Mouse (Mus musculus): ENCODE data around the gene Elmo2.

Gene Elmo2

DNA sequence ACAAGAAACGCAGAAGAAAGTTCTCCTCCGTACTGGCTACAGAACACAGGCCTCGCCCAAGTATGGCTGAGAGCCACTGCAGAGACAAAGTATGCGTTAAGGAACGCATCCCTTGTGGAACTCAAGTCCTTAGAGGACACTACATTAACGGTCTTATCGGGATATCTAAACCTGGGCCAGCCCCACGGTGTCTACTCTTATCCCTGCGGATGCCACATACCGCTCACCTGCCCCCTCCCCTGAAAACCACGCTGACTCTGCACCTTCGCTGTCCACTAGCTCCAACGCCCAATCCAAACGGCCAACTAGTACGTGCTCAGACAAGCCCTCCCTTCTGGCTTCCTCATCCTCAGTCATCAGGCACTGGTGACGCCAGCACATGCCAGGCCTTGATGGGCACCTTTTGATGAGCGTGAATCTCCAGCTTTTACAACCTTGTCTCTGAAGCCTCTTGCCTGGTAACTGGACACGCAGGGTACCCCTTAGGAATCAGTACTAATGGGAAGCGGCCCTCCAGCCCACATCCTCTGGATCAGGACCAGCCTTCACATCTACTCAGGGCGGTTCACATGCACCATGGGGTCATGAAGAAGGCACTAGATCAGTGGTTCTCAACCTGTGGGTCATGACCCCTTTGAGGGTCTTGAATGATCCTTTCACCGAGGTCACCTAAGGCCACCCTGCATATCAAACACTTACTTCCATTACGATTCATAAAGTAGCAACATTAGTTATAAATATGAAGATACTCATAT lies 4.1 kb downstream of the Elmo2 start:
- DNase-seq: peak; percentile 26 to 33

DNA sequence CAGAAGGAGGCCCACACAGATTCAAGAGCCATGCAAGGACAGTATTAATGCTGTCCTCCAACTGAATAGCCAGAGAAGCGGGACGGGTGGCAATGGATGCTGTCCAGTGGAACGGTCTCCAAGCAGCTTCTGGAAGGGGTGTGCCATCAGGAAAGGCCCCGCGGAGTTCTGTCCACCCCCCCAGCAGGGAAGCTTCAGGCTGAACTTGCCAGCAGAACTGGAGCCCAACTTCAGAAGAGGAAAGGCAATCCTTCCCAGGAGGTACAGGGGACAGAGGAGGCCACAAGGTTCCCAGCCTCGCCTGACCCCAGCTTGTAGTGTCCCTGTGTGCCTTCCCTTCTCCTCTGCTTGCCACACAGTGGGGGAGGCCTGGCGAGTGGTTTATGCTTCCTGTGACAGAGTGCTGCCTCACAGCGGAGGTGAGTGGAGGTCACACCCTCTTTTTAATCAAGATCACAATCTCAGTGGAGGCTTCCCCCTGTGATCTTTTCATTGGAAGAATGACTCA lies 4.8 kb downstream of the Elmo2 start:
- peak; percentile 64 to 65 for DNase-seq

DNA sequence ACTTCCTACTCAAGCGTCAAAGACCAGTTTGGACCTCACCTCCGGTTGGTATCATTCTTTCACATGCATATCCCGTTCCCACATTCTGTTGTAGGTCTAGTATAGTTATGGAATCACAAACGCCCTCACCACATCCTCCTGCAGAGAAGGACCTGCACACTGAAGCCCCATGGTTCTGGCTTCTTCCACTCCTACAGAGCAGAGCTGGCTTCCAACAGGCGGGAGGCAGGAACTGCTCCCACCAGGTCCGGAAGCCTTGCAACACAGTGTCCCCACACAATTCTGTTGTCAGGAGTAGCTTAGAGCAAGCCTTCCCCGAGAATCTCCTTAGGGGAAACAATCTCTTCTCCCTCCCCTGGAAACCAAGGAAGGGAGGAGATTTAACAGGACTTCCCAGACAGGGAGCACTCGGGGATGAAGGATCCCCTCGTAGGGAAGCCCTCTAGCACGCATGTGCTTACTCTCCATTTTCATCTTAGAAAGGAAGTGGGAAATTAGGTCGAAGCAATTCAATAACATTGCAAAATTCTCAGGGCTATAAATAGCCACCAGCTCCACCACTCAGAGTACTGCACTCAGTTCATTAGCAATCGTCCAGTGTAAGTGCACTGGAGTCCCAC lies 5.6 kb downstream of the Elmo2 start:
- peak; percentile 63 to 68 for DNase-seq

DNA sequence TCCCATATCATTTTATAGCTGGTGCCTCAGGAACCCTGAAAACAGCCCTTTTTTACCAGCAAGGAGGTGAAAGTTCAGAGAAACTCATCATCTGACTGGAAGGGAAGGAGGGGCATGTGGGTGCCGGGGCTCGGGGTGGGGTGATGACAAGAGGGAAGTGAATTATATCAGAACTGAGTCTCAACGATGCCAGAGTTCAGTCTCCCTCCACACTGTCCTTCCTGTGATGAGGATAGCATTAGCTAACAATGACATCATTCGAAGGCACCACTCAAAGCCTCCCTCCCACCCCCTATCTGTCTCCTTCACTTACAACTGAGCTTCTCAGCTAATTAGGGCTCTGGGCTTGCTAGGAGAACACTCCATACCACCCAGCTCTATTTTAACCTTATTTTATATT lies 6.8 kb downstream of the Elmo2 start:
- peak in 1 of 2 experiments; percentile 9 for DNase-seq

DNA sequence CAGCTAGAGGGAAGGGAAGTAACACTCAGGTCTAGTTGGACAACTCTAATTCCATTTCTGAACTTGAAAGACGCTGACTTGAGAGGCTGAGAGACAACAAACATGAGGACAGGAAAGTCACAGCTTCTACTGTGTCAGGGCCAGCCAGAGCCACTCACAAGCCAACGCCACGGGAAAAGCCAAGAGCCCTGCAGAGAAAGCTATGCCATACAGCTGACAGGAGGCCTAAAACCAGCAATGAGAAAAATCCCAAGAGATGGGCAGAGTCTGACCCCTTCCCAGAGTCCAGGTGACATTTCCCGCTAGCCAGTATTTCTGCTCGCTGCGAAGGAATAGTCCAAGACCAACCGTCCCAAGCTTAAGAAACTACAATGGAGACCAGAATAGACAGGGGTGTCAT lies 7.3 kb downstream of the Elmo2 start:
- peak; percentile 57 to 63 for DNase-seq

DNA sequence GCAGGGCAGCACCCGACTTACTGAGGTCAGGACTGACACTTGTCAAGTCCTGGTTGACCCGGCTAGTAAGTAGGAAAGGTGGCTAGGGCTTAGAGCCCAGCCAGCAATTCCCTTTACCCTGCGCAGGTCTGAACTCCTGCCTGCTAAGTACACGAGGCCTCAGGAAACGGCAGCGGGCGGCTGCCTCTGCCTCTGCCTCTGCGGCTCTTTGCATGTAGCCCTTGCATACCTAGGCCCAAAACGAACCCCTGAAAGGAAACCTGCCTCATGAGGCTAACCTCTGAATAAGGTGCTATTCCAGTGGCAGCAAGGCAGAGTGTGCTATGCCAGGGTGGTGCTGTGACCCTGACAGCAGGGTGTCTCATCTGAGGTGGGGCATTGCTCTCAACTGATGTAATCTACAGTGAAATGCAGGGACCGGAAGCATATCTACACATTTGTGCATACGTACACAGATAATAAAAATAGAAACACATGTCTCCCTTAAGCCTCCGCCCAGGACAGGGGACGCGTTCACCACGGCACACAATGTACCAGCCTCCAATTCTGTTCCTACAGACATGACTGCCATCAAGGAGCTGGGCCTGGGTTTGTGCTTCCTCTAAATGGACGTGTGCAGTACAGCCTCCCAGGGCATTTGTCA lies 8.5 kb downstream of the Elmo2 start:
- peak; percentile 19 to 23 for DNase-seq

DNA sequence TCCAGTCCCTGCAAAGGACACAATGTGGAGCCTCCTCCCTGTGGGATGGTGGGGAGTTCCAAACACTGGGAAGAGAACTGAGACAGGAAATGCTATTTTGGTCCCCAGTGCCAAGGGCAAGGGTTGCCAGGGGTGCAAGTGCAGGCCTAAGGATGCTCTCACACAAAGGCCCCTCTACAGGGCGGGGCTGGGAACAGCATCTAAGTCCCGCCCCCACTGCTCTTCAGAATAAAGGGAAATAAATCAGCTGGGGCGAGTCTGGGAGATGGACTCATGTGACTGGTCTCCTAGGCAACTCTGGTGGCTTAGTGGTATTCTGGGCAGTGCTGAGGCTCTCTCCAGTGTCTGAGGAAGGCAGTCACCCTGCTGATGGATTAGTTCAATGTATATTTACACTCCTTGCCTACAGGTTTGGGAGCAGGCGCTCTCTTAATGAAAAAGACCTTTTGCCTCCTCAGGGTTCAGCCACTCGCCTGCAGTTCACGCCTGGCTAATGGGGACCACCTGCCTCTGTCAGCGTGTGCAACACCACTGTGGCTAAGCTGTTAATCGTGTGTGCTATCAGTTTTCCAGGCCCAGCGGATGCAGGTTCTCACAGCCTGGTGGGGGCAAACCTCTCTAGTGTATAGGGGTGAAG lies 9.3 kb downstream of the Elmo2 start:
- DNase-seq: peak in 1 of 2 experiments; percentile 62

DNA sequence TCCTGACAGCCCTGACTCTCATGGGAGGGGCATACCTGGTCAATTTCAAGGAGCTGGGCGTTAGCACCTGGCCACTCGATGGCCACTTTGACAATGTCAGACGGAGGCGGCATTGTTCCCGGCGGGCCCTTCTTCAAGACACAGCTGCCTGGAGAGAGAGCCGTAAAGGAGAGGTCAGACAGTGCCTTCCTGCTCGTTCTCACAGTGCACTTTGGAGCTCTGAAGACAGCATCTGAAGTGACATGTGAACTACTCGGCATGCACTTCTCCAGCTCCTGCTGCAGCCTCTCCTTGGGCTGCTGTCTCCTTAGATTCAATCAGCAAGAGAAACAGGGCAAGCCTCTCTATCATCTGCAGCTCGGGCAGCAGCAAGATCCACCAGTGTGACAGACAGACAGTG lies 10.1 kb downstream of the Elmo2 start:
- DNase-seq: no peak

DNA sequence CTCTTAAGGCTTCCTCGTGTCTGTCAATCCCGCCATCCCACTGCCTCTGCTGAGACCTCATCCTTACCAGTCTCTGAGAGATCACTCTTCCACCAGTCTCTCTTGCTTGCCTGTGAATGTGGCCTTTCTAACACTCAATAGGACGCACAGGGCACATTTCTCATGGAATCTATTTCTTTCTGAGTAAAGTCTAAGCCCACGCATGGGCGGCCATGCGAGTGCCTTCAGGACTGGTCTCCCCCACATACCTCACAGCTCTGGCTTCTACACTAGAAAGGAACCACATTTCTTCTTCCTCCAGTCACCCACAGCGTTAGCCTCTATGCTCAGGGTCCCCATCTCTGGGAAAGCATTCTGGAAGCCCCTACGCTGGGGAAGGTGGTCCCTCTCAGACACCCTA lies 12.1 kb downstream of the Elmo2 start:
- DNase-seq: no peak

DNA sequence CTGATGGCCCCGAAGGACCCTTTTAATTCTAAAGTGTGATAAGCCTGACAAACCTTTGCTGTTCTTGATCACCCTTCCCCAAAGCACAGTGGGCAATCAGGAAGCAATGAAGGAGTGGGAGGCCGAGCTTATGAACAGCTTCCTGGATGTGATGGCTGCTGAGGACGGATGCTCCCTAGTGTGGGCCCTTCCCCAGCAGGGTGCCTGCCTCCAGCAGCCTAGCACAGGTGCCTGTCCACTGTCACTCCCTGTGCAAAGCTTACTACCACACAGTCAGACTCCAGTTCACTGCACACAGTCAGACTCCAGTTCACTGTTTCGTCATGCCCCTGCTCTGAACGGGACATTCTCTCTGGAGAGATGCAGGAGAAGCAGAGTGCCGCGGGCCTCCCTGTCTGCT lies 13.9 kb downstream of the Elmo2 start:
- peak; percentile 44 to 58 for DNase-seq

DNA sequence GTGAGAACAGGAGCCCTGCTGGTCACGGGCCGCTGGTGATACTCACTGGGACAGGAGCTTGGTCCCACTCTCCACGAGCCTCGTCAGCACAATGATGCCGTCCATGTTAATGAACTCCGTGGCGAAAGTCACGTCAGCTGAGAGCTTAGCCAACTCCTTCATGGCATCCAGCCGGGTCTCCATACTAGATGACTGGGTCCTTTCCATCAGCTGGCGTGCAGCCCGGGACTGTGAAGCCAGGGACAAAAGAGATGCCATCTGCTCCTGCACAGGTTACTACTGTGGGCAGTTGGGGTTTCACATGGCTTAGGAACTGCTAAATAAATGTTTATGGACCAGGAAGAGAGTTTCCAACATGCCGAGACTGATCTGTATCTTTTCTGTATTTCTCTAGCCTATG lies 14.7 kb downstream of the Elmo2 start:
- DNase-seq: peak; percentile 99 to 100

DNA sequence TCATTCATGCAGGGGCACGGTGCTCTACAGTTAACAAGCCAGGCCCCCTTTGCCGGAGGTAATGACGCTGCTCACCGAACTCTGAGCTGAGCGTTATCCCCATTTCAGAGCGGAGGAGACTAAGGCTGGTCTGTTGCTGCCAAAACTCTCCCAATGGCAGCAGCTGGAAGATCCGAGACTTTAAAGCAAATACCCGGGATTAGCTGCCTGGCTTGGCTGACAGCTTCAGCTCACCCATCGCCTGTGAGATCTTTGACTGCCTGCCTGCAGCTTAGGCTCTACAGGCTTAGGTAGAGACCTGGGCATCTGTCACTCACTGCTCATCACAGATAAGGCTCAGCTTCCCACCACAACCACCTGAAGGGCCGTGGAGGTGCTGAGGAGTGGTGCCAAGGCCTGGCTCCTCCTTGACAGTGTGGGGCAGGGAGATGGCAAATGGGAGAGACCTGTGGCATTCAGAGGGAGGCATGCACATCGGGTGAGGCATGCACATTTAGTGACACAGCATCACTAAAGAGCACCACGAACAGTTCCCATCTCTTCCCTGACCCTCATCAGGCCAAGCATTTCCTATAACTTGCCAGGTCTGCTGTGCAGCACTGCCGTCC lies 15.4 kb downstream of the Elmo2 start:
- peak in 1 of 2 experiments; percentile 59 for DNase-seq

DNA sequence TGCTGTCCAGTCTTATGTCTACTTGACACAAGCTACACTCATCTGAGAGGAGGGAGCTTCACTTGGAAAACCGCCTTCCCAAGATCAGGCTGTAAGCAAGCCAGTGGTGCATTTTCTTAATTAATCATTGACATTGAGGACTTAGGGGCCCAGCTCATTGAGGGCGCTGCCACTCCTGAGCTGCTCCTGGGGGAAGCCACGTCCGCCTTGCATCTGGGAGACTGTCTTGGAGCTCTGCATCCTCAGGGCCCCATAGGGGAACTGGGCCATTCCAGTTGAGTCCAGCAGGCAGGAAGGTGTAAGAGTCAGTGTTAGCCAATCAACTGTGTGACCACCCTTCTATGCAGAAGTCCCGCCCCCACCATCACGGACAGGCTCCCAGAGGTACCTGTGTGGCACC lies 18.5 kb downstream of the Elmo2 start:
- DNase-seq: no peak

DNA sequence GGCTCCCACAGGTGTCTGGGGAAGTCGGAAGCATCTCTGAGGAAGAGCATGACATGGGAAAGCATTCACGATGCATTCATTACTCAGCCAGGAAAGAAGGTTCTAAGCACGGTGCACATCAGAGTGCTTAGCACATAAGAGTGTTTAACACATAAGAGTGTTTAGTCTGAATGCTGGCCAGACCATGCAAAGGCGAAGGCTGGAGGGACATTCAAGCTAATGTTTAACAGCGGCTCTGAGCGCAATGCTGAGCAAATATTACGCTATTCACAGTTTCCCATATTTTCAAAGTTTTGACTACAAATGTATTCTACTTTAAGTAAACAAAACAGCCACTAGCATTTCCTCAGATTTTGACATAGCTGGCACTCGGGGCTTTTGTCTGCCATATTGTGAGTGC lies 20.8 kb downstream of the Elmo2 start:
- DNase-seq: no peak

DNA sequence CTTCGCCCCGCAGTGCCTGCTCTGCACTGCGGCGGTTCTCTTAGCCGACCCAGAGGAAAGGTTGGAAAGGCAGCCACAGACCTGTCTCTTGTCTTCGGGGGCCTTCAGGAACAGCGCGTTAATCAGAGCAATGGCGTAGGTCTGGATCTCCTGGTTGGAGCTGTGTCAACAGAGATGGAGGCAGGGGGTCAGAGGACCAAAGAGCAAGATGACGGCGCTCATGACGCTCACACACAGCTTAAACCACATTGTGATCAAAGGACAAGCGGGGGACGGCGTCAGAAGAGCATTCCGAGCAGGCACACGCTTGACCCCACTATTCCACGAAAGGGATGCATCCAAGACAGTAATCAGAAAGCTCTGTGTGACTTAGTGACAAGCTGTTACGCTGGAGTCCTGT lies 21.5 kb downstream of the Elmo2 start:
- no peak for DNase-seq

DNA sequence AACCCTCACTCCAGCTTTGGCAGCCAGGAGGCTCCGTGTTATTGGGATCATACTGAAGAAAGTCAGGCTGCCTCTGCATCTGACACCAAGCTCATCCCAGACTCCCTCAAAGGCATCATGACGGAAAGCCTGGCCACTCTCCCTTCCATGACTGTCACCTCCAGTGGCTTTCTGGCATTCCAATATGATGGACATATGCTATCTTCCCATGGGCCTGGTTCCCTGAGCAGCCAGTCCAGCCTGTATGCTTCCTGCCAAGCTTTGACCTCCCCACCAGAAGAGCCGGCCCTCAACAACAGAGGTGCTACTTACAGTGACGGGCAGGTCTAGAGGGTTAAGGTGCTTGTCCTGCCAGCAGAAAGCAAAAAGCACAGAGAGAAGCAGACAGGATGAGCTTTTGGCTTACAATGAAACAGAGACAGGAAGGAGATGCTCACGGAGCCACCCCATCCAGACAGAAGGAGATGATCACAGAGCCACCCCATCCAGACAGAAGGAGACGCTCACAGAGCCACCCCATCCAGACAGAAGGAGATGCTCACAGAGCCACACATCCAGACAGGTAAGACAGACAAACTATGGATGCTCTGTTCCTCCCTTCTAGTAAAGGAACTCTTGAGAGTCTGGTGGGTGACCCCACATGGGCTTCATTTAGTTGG lies 22.8 kb downstream of the Elmo2 start:
- peak; percentile 75 to 79 for DNase-seq

DNA sequence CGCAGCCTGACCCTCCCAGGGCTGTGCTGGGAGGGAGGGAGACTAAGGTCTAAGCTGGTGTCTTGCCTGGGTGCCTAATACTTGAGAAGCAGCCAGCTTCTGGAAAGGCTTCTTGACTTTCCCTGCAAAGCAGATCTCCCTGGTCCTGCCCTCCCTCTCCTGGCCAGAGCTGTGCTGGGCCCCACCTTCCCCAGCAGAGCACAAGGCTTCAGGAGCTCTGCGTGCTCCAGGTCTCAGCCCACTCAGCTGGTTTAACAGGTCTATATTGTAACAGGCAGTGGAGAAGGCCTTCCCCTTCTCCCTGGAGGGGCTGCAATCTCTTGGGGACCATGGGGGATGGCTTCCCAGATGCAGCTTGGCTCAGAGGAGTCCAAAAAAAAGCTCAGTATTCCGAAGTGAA lies 24.9 kb downstream of the Elmo2 start:
- no peak for DNase-seq

DNA sequence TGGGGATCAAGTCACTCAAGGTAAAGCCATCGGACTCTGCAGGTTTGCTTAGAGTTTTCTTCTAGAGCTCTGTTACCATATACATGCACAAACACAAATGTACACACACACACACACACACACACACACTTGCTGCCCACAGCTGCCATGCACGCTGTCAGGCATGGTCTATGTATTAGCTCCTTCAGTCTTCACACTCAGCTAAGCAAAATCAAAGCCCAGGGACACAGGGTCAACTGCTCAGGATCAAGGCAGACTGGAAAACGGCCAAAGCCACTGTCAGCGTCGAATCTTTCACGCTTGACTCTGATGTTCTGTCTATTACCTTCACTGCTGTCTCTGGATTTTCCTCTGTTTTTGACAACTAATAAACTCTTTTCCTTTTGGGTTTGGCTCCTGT lies 25.4 kb downstream of the Elmo2 start:
- DNase-seq: no peak

DNA sequence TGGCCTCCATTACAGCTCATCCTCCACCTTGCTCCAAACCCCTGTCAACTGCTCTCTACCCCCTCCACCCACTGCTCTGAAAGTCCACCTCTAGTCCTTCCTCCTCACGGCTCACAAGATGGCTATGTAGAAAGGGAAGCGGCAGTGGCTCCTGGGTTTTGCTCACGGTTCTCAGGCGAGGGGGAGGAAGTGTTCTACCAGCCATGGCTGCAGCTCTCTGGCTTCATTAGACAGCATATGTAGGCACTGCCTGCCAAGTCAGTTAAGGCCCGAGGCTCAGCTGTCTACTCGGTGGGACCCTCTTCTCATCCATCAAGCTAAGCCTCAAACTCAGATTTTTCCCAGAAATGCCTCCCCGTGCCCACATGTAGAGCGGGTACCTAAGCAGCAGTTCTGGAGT lies 25.9 kb downstream of the Elmo2 start:
- DNase-seq: peak; percentile 61 to 67

DNA sequence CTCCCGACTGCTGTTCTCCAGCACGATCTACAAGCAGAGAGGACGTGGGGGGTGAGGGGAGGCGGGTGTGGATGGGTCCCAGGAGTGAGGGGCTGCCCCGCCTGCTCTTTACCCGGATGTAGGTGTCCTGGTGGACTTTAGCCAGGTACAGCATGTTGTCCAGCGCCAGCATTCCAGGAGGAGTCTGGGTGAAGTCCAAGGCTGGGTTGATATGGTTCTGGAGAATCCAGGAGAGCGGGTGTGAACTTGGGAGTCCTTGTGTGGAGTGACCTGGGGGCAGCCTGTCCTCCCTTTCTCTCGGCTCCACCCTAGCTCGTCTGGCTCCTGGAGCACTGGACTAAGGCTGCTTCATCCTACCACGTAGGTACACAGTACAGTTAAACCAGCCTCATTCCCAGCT lies 28.9 kb downstream of the Elmo2 start:
- DNase-seq: no peak

DNA sequence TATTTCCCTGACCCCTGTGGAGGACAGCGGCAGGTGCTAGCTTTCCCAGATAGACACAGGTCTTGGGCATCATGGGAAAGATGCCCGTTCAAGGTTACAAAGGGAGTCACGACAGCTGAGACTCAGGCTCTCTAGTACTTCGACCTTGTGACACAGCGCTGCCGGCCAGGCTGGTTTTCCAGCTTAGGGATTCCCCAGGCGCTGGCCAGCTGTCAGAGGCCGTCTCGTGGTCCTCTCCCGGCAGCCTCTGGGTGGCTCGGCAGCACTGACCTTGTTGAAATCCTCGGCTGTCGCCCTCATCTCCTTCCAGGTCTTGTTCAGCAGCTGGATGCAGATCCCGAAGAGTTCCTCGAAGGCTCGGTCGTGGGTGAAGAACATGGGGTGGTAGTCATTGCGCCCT lies 29.7 kb downstream of the Elmo2 start:
- DNase-seq: no peak

DNA sequence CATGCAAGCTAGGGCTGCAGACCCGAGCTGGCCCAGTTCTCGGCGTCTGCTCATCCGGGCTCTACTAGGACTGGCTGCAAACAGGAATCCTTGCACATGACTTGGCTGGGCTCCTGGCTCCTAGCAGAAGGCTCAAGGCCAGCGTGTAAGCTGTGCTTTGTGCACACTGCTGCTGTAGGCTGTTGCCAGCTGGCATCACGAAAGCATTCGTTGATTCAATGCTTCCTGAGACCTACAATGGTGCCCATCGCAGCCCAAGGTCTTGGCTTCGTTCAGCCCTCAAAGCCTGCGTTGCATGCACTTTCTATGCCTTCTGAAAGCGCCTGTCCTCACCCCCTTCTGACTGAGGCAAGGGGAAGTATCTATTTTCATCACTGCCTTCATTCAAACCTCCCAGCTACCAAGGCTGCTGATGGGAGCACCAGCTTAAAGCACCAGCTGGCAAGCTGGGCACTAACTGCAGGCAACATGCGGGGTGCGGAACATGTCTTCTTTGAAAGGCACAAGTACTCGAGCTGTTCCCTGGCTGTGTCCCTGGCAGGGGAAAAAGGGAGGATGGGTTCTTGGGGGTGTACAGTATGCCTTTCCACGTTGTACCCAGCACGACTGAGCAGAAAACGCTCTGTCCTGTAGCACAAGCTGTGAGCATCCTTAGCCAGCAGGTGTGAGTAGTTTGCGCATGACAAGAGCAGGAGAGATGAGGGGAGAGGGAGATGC lies 37.8 kb downstream of the Elmo2 start:
- DNase-seq: peak; percentile 88 to 93
